Comparison of ENCODE assay signal across 20 mouse cellular contexts in genomic region chr9:3330319-3330718, GRCm38 (mm10).
"Had no signal": no experiment of that assay in that cellular context is flagged by ENCODE, and none has a peak within 500 bp of the region (broad histone marks: within the 10 kb centered on the region; RNA-seq: fewer than 3 reads in every experiment).

No protein-coding gene starts in this region.

- H3K27me3 ChIP-seq: kidney, embryonic 15.5 days; lung, embryonic 15.5 days; megakaryocyte, embryonic 14.5 days had no signal

- H3K4me3 ChIP-seq: kidney, embryonic 15.5 days; left cerebral cortex, adult 2 months; lung, embryonic 15.5 days; megakaryocyte, embryonic 14.5 days; midbrain, embryonic 10.5 days had no signal

- H3K9me3 ChIP-seq: kidney, embryonic 15.5 days; lung, embryonic 15.5 days; megakaryocyte, embryonic 14.5 days had no signal

- H3K36me3 ChIP-seq: kidney, embryonic 15.5 days; lung, embryonic 15.5 days; midbrain, embryonic 10.5 days had no signal

- H3K4me1 ChIP-seq: kidney, embryonic 15.5 days; lung, embryonic 15.5 days; midbrain, embryonic 10.5 days had no signal

- ATAC-seq: inflammation-experienced regulatory T-cells, adult 6 months had no signal

- DNase-seq: kidney, adult 11 months; kidney, adult 8-10 months; kidney, postnatal 10 days; kidney, postnatal 36 days; layer of hippocampus, postnatal 36 days; lung, adult 18-20 months; lung, postnatal 10 days; lung, postnatal 36 days; midbrain, embryonic 14.5 days; right cerebral cortex, postnatal 4 days; thymus, adult 2 months; thymus, postnatal 14 days; thymus, postnatal 4 days had no signal

- H3K27ac ChIP-seq: kidney, embryonic 15.5 days; left cerebral cortex, adult 2 months; lung, embryonic 15.5 days; midbrain, embryonic 10.5 days; stomach, postnatal 0 days had no signal

- H3K4me2 ChIP-seq: kidney, embryonic 15.5 days; lung, embryonic 15.5 days had no signal

- H3K9ac ChIP-seq: kidney, embryonic 15.5 days; lung, embryonic 15.5 days had no signal
